Mouse (Mus musculus) thymus, postnatal 14 days (tissue): ENCODE measurements around the gene Gm5592.
"Not testable (repeated sequence)": the region's sequence is repeated elsewhere in the genome, so short reads cannot be mapped to it uniquely, and the experiment has no call there.

Experiments
- DNase-seq: peaks from one replicate; pipeline ENCODE4 v3.0.0; 2021

Gm5592 gene

DNA sequence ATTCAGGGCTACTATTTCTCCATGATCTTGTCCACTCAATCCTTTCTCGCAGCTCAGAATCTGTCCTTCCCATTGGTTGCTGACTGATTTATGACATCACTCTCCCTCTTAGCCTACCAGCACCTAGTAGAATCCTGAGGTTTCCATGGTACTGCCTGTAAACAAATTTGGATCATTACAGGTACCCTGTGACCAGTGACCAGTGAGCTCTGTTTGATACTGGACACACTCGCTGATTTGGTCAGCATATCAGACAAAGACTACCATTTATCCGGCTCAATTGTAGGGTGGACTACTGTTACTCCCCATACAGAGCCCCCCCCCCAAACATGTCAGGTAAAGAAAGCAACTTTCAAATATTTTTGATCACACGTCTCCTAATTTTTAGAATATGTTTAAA is at the start of gene Gm5592:
Gene Gm5592 (plus strand): TSS at position 301 of the 400 bp plus-strand sequence.
- not testable (repeated sequence) for DNase-seq

DNA sequence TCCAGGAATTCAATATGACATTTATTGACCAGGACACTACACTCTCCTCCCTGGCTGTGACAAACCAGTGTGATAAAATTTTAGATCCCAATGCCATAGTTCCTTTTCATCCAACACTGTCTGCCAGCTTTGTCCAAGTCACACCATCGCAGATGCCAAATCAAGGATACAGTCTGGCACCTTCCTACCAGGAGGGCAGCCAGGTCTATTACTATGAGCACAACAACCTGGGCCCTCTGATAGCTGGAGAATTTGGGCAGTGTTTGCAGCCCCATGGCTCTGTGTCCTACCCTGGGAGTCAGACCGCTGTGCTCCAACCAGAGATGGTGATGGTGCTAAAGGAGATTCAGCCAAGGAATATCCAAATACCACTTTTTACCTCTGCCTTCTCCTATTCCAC is 2.2 kb downstream of the Gm5592 start:
- not testable (repeated sequence) for DNase-seq

DNA sequence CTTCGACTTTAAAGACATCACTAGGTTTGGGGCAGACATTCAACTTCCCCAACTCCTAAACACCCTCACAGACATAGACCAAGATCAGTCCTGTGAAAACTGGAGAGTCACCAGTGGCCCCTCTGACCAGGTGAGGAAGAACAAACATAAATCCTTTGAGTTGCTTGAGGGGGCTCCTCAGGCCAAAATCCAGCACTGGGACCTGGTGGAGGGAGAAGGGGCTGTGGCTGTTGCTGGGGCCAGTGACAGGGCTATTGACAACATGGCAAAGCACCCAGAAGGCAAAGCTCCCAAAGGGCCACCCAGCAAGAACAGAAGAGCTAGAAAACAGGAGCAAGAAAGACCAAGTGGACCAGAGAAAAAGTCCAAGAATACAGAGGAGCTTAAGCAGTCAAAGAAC is 4.2 kb downstream of the Gm5592 start:
- not testable (repeated sequence) for DNase-seq

DNA sequence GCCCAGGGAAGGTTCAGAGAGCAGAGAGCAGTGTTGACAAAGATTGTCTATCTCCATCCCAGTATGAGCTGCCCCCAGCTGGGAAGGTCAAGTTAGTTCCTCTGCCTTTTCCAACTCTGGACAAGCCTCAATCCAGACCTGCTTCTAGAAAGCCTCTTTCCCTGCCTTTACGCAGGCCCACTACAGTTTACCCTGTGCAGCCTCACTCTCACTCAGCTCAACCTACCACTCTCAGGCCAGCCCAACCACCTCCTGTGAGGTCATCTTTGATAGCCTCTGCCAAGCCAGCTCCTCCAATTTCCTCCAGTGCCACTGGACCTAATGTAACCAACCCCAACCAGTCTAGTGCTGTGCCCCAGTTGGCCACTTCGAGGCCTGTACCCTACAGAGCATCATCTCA is 4.9 kb downstream of the Gm5592 start:
- not testable (repeated sequence) for DNase-seq

DNA sequence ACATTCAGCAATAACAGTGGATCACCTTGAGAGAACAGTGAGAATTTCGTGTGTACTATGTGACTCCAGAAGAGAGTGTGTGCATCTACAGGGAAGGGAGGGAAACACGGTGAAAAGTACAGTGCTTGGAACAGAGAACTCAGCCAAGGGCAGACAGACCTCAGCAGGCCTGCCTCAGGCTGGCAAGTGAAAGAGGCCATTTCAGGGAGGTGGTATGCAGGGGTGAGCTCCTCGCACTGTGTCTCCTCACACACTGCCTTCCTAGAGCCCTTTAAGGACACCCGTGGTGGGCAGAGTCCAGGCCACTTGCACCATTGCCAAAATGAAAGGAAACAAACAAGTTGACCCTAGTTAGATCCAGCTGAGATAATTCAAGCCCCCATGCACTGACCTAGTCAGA is 40.0 kb downstream of the Gm5592 start:
- no peak for DNase-seq
